Mouse (Mus musculus) liver, embryonic 12.5 days (tissue): ENCODE results near the gene Gpr179. TPM values are rescaled to one million over a fixed set of nuclear protein-coding genes. Genes with fewer than 3 reads are reported as not detected.

ENCODE experiments used
- ATAC-seq: fragments of 200-750 bp; cut with Nextera tagmentation; 2 replicates; pipeline ENCODE4 v1.8.0; 2017; ENCODE audit warnings: moderate number of reproducible peaks, mild to moderate bottlenecking, moderate library complexity
- H3K27ac ChIP-seq: fragments of 300-500 bp; sonication (generic); 2 replicates; pipeline ENCODE4 v1.5.1; 2016; ENCODE audit warnings: mild to moderate bottlenecking
- H3K27me3 ChIP-seq: fragments of 300-500 bp; sonication (generic); replicated peaks from 2 replicates; pipeline ENCODE4 v1.6.1; 2016; ENCODE audit warnings: mild to moderate bottlenecking, moderate library complexity
- H3K36me3 ChIP-seq: fragments of 300-500 bp; sonication (generic); 2 replicates; pipeline ENCODE4 v1.6.1; 2016; ENCODE audit warnings: mild to moderate bottlenecking, moderate library complexity
- H3K4me1 ChIP-seq: fragments of 300-500 bp; sonication (generic); 2 replicates; pipeline ENCODE4 v1.6.1; 2016
- H3K4me2 ChIP-seq: fragments of 300-500 bp; sonication (generic); 2 replicates; pipeline ENCODE4 v1.6.1; 2016; ENCODE audit warnings: mild to moderate bottlenecking, moderate library complexity
- H3K4me3 ChIP-seq: fragments of 300-500 bp; sonication (generic); 2 replicates; pipeline ENCODE4 v1.5.1; 2016; ENCODE audit warnings: mild to moderate bottlenecking, moderate library complexity
- H3K9ac ChIP-seq: fragments of 300-500 bp; sonication (generic); 2 replicates; pipeline ENCODE4 v1.6.1; 2016; ENCODE audit warnings: mild to moderate bottlenecking, moderate library complexity
- H3K9me3 ChIP-seq: fragments of 300-500 bp; sonication (generic); replicated peaks from 2 replicates; pipeline ENCODE4 v1.6.1; 2016; ENCODE audit warnings: mild to moderate bottlenecking, moderate library complexity
- WGBS: fragments of 180-500 bp; shearing (Covaris S2); methylation state at CpG from one replicate; pipeline ENCODE4 v1.1.7; 2016; ENCODE audit not compliant: insufficient replicate concordance; 5-methylcytosine and 5-hydroxymethylcytosine counted together
- polyA plus RNA-seq: library from polyadenylated mRNA; unstranded; fragments of >200 nt; fragmentation: Nextera tagmentation; extraction: Ambion mirVana; gene quantifications from 2 replicates; pipeline ENCODE4 v1.2.1, GENCODE M21; 2016

Gene Gpr179
- 0.02 TPM in 1 of 2 replicates, not detected in the other for polyA plus RNA-seq

DNA sequence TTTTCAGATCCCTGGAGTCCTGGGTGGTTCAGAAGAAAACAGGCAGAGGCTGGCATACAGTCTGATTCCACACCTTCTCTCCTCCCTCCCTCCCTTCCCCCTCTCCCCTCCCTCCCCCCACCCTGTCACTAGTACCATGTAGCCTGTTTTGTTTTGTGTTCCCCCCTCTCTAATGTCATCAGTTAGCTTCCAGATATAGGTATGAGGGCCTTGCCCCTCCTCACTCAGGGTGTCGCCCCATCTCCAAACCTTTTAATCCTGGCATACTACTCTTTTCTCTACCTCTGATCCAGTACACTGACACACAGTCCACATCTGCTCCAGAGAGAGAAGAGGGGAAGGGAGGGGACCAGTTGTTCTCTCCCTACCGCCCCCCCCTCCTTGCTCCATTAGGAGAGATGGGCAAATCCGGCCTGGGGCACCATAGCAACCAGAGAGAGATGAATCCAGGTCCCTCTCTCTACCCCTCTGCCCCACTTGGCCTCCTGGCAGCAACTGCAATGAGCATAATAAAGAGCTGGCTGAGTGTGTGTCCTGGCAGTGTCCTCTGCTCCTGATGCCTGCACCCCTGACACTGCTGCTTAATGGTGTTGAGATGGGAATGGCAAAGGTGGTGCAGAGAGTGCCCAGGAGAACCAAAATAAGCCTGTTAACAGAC, at the start of gene Gpr179:
Gene Gpr179, minus strand, starts transcription at position 51 of the 658 bp plus-strand sequence.
- H3K9ac ChIP-seq = no peak within 1 kb of the TSS
- no peaks in the 10 kb centered on the region for H3K36me3 ChIP-seq
- ATAC-seq = no peak
- peaks cover 13% of the 10 kb centered on the region for H3K4me1 ChIP-seq
- WGBS = 66% methylated on average over 3 of the region's 3 CpGs
- H3K4me3 ChIP-seq = no peak within 1 kb of the TSS
- H3K27me3 ChIP-seq = peaks cover 40% of the 10 kb centered on the region
- H3K4me2 ChIP-seq = no peak within 1 kb of the TSS
- H3K9me3 ChIP-seq = no peaks in the 10 kb centered on the region
- H3K27ac ChIP-seq = no peak within 1 kb of the TSS

DNA sequence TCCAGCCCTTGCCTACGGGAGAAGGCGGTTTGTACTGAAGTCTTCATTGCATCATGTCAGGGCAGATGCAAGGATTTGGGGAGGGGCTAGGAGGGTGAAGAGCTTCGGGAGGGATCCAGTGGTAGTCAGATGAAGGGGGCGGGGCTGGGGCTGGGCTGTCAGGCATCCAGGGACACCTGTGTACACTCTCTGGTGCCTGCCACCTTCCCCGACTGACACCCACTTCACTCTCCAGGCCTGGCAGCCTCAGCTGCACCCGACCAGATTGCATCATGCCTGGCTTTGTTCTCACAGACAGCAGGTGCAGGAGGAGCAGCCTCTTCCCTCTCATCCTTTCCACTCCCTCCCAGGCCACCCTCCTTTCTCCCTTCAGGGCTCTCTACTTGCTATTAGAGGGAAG, 49.2 kb upstream of the Gpr179 start:
- no peak overlapping the region for H3K4me3 ChIP-seq
- no peak overlapping the region for H3K9ac ChIP-seq
- H3K36me3 ChIP-seq = no peaks in the 10 kb centered on the region
- ATAC-seq = no peak
- H3K4me2 ChIP-seq = no peak overlapping the region
- no peaks in the 10 kb centered on the region for H3K9me3 ChIP-seq
- H3K27ac ChIP-seq = no peak overlapping the region
- H3K4me1 ChIP-seq = peaks cover 46% of the 10 kb centered on the region
- H3K27me3 ChIP-seq = peaks cover 55% of the 10 kb centered on the region
- 29% methylated on average over 6 of the region's 6 CpGs for WGBS

DNA sequence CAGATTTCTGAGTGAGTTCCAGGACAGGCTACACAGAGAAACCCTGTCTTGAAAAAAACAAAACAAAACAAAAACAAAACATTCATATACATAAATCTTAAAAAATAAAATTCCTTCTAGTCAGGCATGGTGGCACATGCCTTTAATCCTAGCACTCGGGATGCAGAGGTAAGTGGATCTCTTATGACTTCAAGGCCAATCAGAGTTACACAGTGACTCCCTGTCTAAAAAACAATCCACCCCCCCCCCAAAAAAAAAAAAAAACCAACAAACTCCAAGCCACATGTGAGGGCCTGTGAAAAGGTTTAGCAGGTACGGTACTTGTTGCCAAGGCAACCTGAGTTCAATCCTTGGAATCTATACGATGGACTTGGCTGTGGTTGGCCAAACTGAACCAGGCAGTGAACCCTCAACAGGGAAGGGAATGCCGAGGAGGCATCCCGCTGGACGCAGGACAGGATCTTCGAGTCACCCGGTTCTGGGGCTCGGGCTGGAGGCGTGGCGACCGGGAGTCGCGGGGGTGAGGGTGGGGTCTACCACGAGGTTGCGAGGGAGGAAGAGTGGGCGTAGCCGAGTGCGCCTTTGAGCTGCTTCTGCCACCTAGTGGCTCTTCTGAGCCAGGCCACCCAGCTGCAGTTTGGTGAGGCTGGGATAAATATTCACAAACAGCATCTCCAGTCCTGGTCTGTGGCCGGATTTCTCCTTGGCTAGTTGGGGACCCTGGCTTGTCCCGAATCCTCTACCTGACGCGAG, 48.3 kb upstream of the Gpr179 start:
- Histone ChIP-seq H3K4me1 (peaks cover 39% of the 10 kb centered on the region), H3K9ac (0 out of 2 replicates have a peak overlapping the region, but pooled peaks have one; percentile 29), H3K27ac (no peak overlapping the region), H3K36me3 (peaks cover 9% of the 10 kb centered on the region), H3K27me3 (peaks cover 46% of the 10 kb centered on the region), H3K9me3 (no peaks in the 10 kb centered on the region), H3K4me2 (peak overlapping the region; percentile 70), H3K4me3 (peak overlapping the region; percentile 28; the same call in 1 of the 2 replicates)
- ATAC-seq = peak; percentile 47
- 5% methylated on average over 23 of the region's 23 CpGs for WGBS

GRCm38 (mm10) chr11:97398506-97398905, 46.6 kb upstream of the Gpr179 start:
- Histone ChIP-seq H3K4me3 (no peak overlapping the region), H3K4me2 (no peak overlapping the region), H3K27ac (no peak overlapping the region), H3K27me3 (peaks cover 30% of the 10 kb centered on the region), H3K9me3 (no peaks in the 10 kb centered on the region), H3K36me3 (peaks cover 25% of the 10 kb centered on the region), H3K9ac (no peak overlapping the region), H3K4me1 (peaks cover 41% of the 10 kb centered on the region)
- WGBS = 73% methylated on average over 2 of the region's 2 CpGs
- ATAC-seq = no peak

DNA sequence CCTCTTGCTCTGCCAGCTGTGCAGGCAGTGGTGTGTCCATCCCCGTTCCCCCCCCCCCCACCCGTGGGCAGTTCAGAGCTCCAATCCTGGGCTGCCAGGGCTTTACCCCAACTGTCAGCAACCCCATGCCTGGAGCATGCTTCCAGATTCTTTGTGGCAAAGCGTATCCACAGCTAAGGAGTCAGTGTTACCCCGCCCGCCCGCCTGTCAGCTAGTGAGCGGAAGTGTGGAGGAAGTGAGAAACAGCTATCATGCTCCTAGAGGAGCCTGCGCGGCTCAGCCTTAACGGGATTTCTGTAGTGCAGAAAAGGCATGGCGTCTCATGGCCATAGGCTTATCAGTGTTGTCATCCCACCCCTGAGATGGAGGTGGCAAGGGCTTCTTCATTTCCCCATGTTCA, 42.3 kb upstream of the Gpr179 start:
- Histone ChIP-seq H3K4me3 (no peak overlapping the region), H3K4me2 (no peak overlapping the region), H3K9ac (no peak overlapping the region), H3K27ac (no peak overlapping the region), H3K36me3 (peaks cover 67% of the 10 kb centered on the region), H3K4me1 (peaks cover 23% of the 10 kb centered on the region), H3K9me3 (no peaks in the 10 kb centered on the region), H3K27me3 (no peaks in the 10 kb centered on the region)
- 35% methylated on average over 11 of the region's 11 CpGs for WGBS
- ATAC-seq = no peak

DNA sequence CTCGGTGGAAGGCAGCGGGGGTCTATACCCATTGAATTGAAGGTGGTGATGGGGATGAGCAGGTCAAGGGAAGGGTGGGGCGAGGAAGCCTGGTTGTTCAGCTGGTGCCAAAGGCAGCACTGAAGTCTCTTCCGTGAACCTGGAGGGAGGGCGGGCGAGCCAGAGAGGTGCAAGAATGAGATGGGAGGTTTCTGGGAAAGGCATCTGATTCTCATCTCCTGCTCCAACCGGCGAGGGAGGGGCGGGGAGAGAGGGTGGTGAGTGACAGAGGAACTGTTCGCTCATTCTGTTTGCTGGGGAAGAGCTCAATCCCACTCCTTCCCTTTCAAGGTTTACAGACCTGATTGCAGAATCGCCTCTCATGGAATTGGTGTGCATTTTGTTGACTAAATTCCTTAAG, 41.8 kb upstream of the Gpr179 start:
- Histone ChIP-seq H3K4me3 (no peak overlapping the region), H3K27me3 (no peaks in the 10 kb centered on the region), H3K9ac (no peak overlapping the region), H3K9me3 (no peaks in the 10 kb centered on the region), H3K4me2 (no peak overlapping the region), H3K4me1 (peaks cover 23% of the 10 kb centered on the region), H3K36me3 (peaks cover 72% of the 10 kb centered on the region), H3K27ac (no peak overlapping the region)
- 52% methylated on average over 11 of the region's 11 CpGs for WGBS
- ATAC-seq = no peak

GRCm38 (mm10) chr11:97389127-97389526, 37.2 kb upstream of the Gpr179 start:
- Histone ChIP-seq H3K4me1 (peaks cover 11% of the 10 kb centered on the region; the same call in 1 of the 2 replicates), H3K4me2 (no peak overlapping the region), H3K27me3 (no peaks in the 10 kb centered on the region), H3K9me3 (no peaks in the 10 kb centered on the region), H3K27ac (no peak overlapping the region), H3K4me3 (no peak overlapping the region), H3K36me3 (peaks cover 84% of the 10 kb centered on the region), H3K9ac (no peak overlapping the region)
- whole genome bisulfite sequencing = 85% methylated on average over 8 of the region's 8 CpGs
- no peak for ATAC-seq

- Histone ChIP-seq H3K27me3 (no peaks in the 10 kb centered on the region), H3K4me2 (no peak overlapping the region), H3K9ac (no peak overlapping the region), H3K9me3 (no peaks in the 10 kb centered on the region), H3K36me3 (peaks cover 84% of the 10 kb centered on the region), H3K4me1 (no peaks in the 10 kb centered on the region), H3K27ac (no peak overlapping the region), H3K4me3 (no peak overlapping the region)
- WGBS = 93% methylated on average over 2 of the region's 2 CpGs
- ATAC-seq = no peak
Observed at GRCm38 (mm10) chr11:97387811-97388210, 35.9 kb upstream of the Gpr179 start.

DNA sequence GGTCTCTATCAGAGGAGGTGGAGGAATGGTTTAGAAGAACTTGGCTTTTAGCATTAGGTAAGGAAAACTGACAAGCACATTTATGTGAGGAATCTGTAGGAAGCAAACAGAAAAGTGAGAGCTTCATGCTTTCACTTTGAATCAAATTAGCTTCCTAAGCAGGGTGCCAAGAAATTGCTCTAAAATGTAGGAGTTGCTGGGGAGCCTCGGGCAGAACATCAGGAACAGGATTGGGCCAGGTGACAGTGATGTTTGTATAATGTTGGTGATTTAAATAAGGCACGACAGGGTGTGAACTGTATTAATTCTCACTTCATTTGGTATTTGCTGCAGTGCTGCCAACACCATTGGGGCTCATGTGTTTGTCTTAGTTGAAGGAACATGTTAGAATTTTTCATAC, 31.9 kb upstream of the Gpr179 start:
- Histone ChIP-seq H3K27ac (no peak overlapping the region), H3K4me1 (no peaks in the 10 kb centered on the region; the same call in 1 of the 2 replicates), H3K27me3 (no peaks in the 10 kb centered on the region), H3K36me3 (peaks cover 76% of the 10 kb centered on the region), H3K9me3 (no peaks in the 10 kb centered on the region), H3K4me3 (no peak overlapping the region), H3K4me2 (no peak overlapping the region), H3K9ac (no peak overlapping the region)
- WGBS = 59% methylated on average over 2 of the region's 2 CpGs
- no peak for ATAC-seq

DNA sequence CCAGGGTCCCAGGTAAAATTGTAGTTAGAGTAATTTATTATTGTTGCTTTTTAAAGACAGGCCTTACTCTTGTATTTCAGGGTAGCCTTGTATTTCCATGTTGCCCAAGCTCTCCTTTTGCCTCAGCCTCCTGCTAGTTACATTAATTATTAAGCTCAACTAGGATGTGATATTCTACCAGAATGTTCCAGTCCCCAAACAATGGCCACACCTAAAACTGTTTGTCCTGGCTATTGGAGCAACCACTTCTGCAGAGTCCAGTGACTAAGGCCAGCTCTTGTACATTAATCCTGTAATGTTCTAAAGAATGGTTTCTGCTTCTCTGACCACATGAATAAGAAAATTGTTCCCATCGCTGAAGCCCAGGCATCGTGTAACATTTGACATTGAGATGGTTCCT, 31.1 kb upstream of the Gpr179 start:
- WGBS = 91% methylated on average over 2 of the region's 2 CpGs
- Histone ChIP-seq H3K36me3 (peaks cover 78% of the 10 kb centered on the region), H3K4me2 (no peak overlapping the region), H3K9me3 (no peaks in the 10 kb centered on the region), H3K27ac (no peak overlapping the region), H3K9ac (no peak overlapping the region), H3K4me3 (no peak overlapping the region), H3K4me1 (no peaks in the 10 kb centered on the region; the same call in 1 of the 2 replicates), H3K27me3 (no peaks in the 10 kb centered on the region)
- no peak for ATAC-seq

- H3K27ac ChIP-seq = no peak overlapping the region
- H3K4me1 ChIP-seq = no peaks in the 10 kb centered on the region; the same call in 1 of the 2 replicates
- no peaks in the 10 kb centered on the region for H3K27me3 ChIP-seq
- no peak overlapping the region for H3K4me2 ChIP-seq
- H3K9me3 ChIP-seq = no peaks in the 10 kb centered on the region
- no peak overlapping the region for H3K4me3 ChIP-seq
- no peak overlapping the region for H3K9ac ChIP-seq
- WGBS = 72% methylated on average over 3 of the region's 3 CpGs
- no peak for ATAC-seq
- peaks cover 81% of the 10 kb centered on the region for H3K36me3 ChIP-seq
Observed at GRCm38 (mm10) chr11:97380036-97380435, 28.2 kb upstream of the Gpr179 start.

DNA sequence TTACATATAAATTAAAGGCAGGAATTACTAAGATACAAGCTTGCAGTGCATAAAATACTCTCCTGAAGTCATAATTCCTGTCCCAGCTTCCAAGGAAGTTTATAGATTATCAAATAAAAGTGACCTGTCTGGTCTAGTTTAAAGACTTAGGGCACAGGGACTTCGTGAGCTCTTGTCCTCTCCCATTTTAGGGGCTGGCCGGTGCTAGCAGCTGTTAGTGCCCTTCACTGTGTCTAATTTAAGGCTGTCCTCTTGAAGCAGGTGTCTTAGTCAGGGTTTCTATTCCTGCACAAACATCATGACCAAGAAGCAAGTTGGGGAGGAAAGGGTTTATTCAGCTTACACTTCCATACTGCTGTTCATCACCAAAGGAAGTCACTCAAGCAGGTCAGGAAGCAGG, 21.5 kb upstream of the Gpr179 start:
- Histone ChIP-seq H3K4me2 (no peak overlapping the region), H3K36me3 (peaks cover 44% of the 10 kb centered on the region), H3K27me3 (no peaks in the 10 kb centered on the region), H3K4me3 (no peak overlapping the region), H3K4me1 (no peaks in the 10 kb centered on the region), H3K9me3 (no peaks in the 10 kb centered on the region), H3K9ac (no peak overlapping the region), H3K27ac (no peak overlapping the region)
- WGBS = 86% methylated on average over 2 of the region's 2 CpGs
- ATAC-seq = no peak
